Mouse (Mus musculus): ENCODE results near the gene Invs.

DNA sequence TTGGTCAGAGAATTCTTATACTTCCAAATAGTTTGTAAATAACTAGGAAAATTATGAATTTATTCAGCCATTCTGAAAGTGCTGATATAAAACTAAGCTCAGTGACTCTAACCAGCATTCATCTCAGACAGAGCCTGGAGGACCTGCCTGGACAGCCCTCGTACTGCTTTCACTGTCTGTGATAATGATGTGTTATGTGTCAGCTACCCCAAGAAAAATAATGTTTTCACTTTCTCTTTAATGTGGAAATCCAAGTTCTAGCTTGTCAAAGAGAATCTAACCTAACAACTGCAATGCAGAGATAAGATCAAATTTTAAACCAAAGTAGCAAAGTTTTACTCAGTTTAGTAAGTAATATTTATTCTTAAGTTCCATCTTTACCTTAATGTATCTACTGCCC is 35.8 kb upstream of the Invs start:
- TF ChIP-seq CTCF (IDR thresholded peaks at IDR 0.05; ENCODE audit: borderline replicate concordance, control insufficient read depth, extremely low read depth, insufficient read depth, low read length, poor library complexity) (no peak), POLR2A (IDR thresholded peaks at IDR 0.05; ENCODE audit: control insufficient read depth, extremely low read depth, insufficient read depth, low read length, poor library complexity) (no peak)

Measured in thymus, adult 2 months (tissue).